14 mouse cellular contexts compared by ENCODE assay signal in the genomic region with DNA sequence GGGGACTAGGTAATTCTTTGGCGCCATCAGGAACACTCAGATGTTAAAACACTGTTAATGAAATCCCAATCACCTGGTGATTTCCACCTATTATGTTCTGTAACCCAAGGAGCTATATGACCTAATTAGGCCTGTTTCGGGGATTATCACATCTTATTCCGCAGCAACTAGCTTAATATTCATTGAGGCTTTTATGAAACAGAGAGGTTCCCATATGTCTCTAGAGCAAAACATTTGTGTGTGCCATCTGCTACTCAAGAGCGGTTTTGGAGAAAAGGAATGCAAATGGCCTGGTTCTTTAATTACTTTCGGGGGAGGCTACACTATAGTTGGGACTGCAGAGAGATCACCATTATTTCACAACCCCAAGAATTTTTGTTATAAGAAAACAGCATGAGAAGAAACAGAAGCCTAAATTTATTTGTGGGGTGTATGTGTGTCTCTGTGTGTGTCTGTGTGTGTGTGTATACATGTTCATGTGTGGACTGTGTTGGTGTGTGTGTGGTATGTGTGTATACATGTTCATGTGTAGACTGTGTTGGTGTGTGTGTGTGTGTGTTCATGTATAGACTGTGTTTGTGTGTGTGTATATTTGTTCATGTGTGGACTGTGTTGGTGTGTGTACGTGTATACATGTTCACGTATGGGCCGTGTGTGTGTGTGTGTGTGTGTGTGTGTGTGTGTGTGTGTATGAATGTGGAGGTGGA. TPM values are rescaled to one million over a fixed set of nuclear protein-coding genes. Genes with fewer than 3 reads are reported as not detected.
A peak's percentile ranks its signal among the peaks of the same experiment; 100 is the strongest.
DNase-seq lines count a peak whose midpoint lies in the region; ATAC-seq lines count a peak whose summit lies in the region.
"Had no signal": no experiment of that assay in that cellular context is flagged by ENCODE, and none has a peak within 500 bp of the region (broad histone marks: within the 10 kb centered on the region; RNA-seq: fewer than 3 reads in every experiment).

No protein-coding gene starts in this region.

- H3K4me3 ChIP-seq in hindbrain, embryonic 15.5 days: no peak overlapping the region
- no peak overlapping the region for H3K4me3 ChIP-seq in hindbrain, embryonic 11.5 days (ENCODE audit: low read depth, low read length)
- H3K4me3 ChIP-seq: limb, embryonic 10.5 days; liver, embryonic 13.5 days; megakaryocyte, embryonic 14.5 days had no signal

- H3K4me1 ChIP-seq in hindbrain, embryonic 15.5 days (replicated peaks): no peaks in the 10 kb centered on the region
- H3K4me1 ChIP-seq in hindbrain, embryonic 11.5 days (replicated peaks; ENCODE audit: control insufficient read depth, insufficient read depth, low read length): no peaks in the 10 kb centered on the region
- H3K4me1 ChIP-seq: liver, embryonic 13.5 days had no signal

- peak; percentile 54 to 65 for DNase-seq in cerebellum, adult 18-20 months
- DNase-seq in cerebellum, adult 11 months: no peak
- no peak for DNase-seq in hindbrain, embryonic 11.5 days (ENCODE audit: low spot score)
- DNase-seq in retina, postnatal 1 day: peak; percentile 66
- no peak for DNase-seq in retina, embryonic 14.5 days (ENCODE audit: low spot score)
- no peak for DNase-seq in gastrocnemius, postnatal 10 days
- DNase-seq in thymus, postnatal 4 days: no peak
- DNase-seq: kidney, adult 8-10 months; liver, embryonic 13.5 days had no signal

- 66% methylated on average over 8 of the region's 8 CpGs for WGBS in hindbrain, embryonic 15.5 days
- WGBS in hindbrain, embryonic 11.5 days: 77% methylated on average over 8 of the region's 8 CpGs

- no peak for ATAC-seq in hindbrain, embryonic 15.5 days (ENCODE audit: low FRiP score, low read depth)
- ATAC-seq in hindbrain, embryonic 11.5 days (ENCODE audit: low FRiP score): no peak
- ATAC-seq: lung, postnatal 0 days had no signal

- H3K27me3 ChIP-seq in hindbrain, embryonic 15.5 days: no peaks in the 10 kb centered on the region
- no peaks in the 10 kb centered on the region for H3K27me3 ChIP-seq in hindbrain, embryonic 11.5 days (ENCODE audit: control insufficient read depth, insufficient read depth, low read length)
- H3K27me3 ChIP-seq: liver, embryonic 13.5 days; megakaryocyte, embryonic 14.5 days had no signal

- H3K9me3 ChIP-seq in hindbrain, embryonic 15.5 days: no peaks in the 10 kb centered on the region
- H3K9me3 ChIP-seq in hindbrain, embryonic 11.5 days (ENCODE audit: control insufficient read depth, low read length): no peaks in the 10 kb centered on the region
- H3K9me3 ChIP-seq: limb, embryonic 10.5 days; liver, embryonic 13.5 days; megakaryocyte, embryonic 14.5 days had no signal

- H3K9ac ChIP-seq in hindbrain, embryonic 15.5 days: no peak overlapping the region
- no peak overlapping the region for H3K9ac ChIP-seq in hindbrain, embryonic 11.5 days (ENCODE audit: low read depth, low read length)
- H3K9ac ChIP-seq: liver, embryonic 13.5 days had no signal

- H3K36me3 ChIP-seq in hindbrain, embryonic 15.5 days: no peaks in the 10 kb centered on the region
- no peaks in the 10 kb centered on the region for H3K36me3 ChIP-seq in hindbrain, embryonic 11.5 days (ENCODE audit: control insufficient read depth, insufficient read depth, low read length)
- H3K36me3 ChIP-seq: limb, embryonic 10.5 days; liver, embryonic 13.5 days had no signal

- H3K27ac ChIP-seq in hindbrain, embryonic 15.5 days (replicated peaks): peak overlapping the region; percentile 12; the same call in 1 of the 2 replicates
- H3K27ac ChIP-seq in hindbrain, embryonic 11.5 days (ENCODE audit: low read depth, low read length): no peak overlapping the region
- H3K27ac ChIP-seq: limb, embryonic 10.5 days; liver, embryonic 13.5 days had no signal

- no peak overlapping the region for H3K4me2 ChIP-seq in hindbrain, embryonic 15.5 days
- H3K4me2 ChIP-seq in hindbrain, embryonic 11.5 days (replicated peaks; ENCODE audit: low read depth, low read length): no peak overlapping the region
- H3K4me2 ChIP-seq: heart, embryonic 11.5 days; liver, embryonic 13.5 days had no signal

RNA-seq across cellular contexts. Expression of gene Rab8b, which starts 8.4 kb away (rescaled TPM):
- 35.9 and 38.4 TPM in 2 replicates for polyA plus RNA-seq in hindbrain, embryonic 15.5 days (2015; fragmentation: Nextera tagmentation; extraction: Ambion mirVana)
- polyA plus RNA-seq in hindbrain, embryonic 11.5 days (2014; fragmentation: Nextera tagmentation; extraction: Ambion mirVana): 34.3 and 34.9 TPM in 2 replicates
- 10 to 100 TPM; 12.6 to 15.4 TPM for total RNA-seq in gastrocnemius, postnatal 10 days (2021)

RNA-seq across cellular contexts. Expression of gene Rps27l, which starts 18.0 kb away (rescaled TPM):
- polyA plus RNA-seq in hindbrain, embryonic 15.5 days (2015; fragmentation: Nextera tagmentation; extraction: Ambion mirVana): 237 and 266 TPM in 2 replicates
- polyA plus RNA-seq in hindbrain, embryonic 11.5 days (2014; fragmentation: Nextera tagmentation; extraction: Ambion mirVana): 603 TPM in 2 replicates
- 100 to 1,000 TPM; 215 to 237 TPM for total RNA-seq in gastrocnemius, postnatal 10 days (2021)

RNA-seq across cellular contexts. Expression of gene Lactb, which starts 47.4 kb away (rescaled TPM):
- polyA plus RNA-seq in hindbrain, embryonic 15.5 days (2015; fragmentation: Nextera tagmentation; extraction: Ambion mirVana): 11.9 and 12.4 TPM in 2 replicates
- 11.2 and 12.0 TPM in 2 replicates for polyA plus RNA-seq in hindbrain, embryonic 11.5 days (2014; fragmentation: Nextera tagmentation; extraction: Ambion mirVana)
- 10 to 100 TPM; 19.1 to 22.4 TPM for total RNA-seq in gastrocnemius, postnatal 10 days (2021)

Comparison
In these comparisons a context has a peak if more than half of its experiments do, and no peak if none do; other contexts are left out.
1. DNase-seq: peak in cerebellum, adult 18-20 months (2 of 2) and retina, postnatal 1 day (single experiment); none in cerebellum, adult 11 months (single experiment), hindbrain, embryonic 11.5 days (single experiment), retina, embryonic 14.5 days (single experiment), gastrocnemius, postnatal 10 days (single experiment) and thymus, postnatal 4 days (single experiment).